Mouse (Mus musculus) CH12.LX (cell line): ENCODE measurements around the gene Inpp5a.

Experiments
- CHD2 ChIP-seq: IDR thresholded peaks from 2 replicates; pipeline ENCODE4 v1.6.1; 2011; ENCODE audit warnings: low read length, improper control_type of control experiment
- CTCF ChIP-seq, 2 experiments: IDR thresholded peaks in 1 of 2; conservative IDR thresholded peaks in 1 of 2; 2 replicates each; pipeline ENCODE4 v1.5.1; 2011 to 2012; ENCODE audit warnings: low read depth in 2 of 2, low read length in 2 of 2, improper control_type of control experiment in 1 of 2, inconsistent platforms in 1 of 2, mild to moderate bottlenecking in 1 of 2, moderate library complexity in 1 of 2
- EP300 ChIP-seq: IDR thresholded peaks from 2 replicates; pipeline ENCODE4 v1.6.1; 2011; ENCODE audit warnings: low read length, improper control_type of control experiment
- MAX ChIP-seq: IDR thresholded peaks from 2 replicates; pipeline ENCODE4 v1.6.1; 2011; ENCODE audit warnings: low read length, improper control_type of control experiment
- MXI1 ChIP-seq: IDR thresholded peaks from 2 replicates; pipeline ENCODE4 v1.6.1; 2011; ENCODE audit warnings: mild to moderate bottlenecking, low read depth, low read length, improper control_type of control experiment
- POLR2A ChIP-seq: IDR thresholded peaks from 2 replicates; pipeline ENCODE4 v1.6.1; 2011; ENCODE audit warnings: low read depth, mild to moderate bottlenecking, improper control_type of control experiment, low read length
- TCF12 ChIP-seq: IDR thresholded peaks from 2 replicates; pipeline ENCODE4 v1.6.1; 2014; ENCODE audit warnings: low read depth, mild to moderate bottlenecking, inconsistent platforms, low read length, improper control_type of control experiment
- ZKSCAN1 ChIP-seq: IDR thresholded peaks from 2 replicates; pipeline ENCODE4 v1.6.1; 2012; ENCODE audit warnings: low read depth, inconsistent platforms, low read length, improper control_type of control experiment, borderline replicate concordance
- ZMIZ1 ChIP-seq: IDR thresholded peaks from 2 replicates; pipeline ENCODE4 v1.6.1; 2012; ENCODE audit warnings: low read depth, mild to moderate bottlenecking, inconsistent platforms, low read length, improper control_type of control experiment

DNA sequence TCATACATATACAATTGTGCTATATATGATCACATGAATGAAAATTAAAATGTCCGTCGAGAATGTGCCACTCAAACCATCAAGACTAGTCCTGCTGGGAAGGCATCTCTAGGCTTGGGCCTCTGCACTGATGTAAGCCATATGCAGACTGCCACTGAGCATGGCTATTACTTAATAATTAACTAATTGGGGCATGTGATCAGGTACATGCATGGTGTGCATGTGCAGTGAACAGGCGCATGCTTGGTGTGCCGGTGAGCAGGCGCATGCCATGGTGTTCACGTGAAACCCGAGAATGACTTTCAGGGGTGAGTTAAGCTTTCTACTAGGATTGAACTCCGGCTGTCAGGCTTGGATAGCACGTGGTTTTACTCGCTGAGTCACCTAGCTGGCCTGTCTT is 170.8 kb downstream of the Inpp5a start:
- TF ChIP-seq CTCF (conservative IDR thresholded peaks at IDR 0.05 in 1 of 2, IDR thresholded peaks at IDR 0.05 in 1 of 2; ENCODE audit: low read depth in 2 of 2, low read length in 2 of 2), result no peak
- TF ChIP-seq POLR2A, result no peak
- TF ChIP-seq CHD2, result no peak
- no peak for TF ChIP-seq ZMIZ1
- TF ChIP-seq EP300, result no peak
- TF ChIP-seq ZKSCAN1, result no peak
- TF ChIP-seq TCF12, result no peak
- TF ChIP-seq MAX, result no peak
- TF ChIP-seq MXI1, result no peak
